1 mouse cellular context compared by ENCODE assay signal in the genomic region with DNA sequence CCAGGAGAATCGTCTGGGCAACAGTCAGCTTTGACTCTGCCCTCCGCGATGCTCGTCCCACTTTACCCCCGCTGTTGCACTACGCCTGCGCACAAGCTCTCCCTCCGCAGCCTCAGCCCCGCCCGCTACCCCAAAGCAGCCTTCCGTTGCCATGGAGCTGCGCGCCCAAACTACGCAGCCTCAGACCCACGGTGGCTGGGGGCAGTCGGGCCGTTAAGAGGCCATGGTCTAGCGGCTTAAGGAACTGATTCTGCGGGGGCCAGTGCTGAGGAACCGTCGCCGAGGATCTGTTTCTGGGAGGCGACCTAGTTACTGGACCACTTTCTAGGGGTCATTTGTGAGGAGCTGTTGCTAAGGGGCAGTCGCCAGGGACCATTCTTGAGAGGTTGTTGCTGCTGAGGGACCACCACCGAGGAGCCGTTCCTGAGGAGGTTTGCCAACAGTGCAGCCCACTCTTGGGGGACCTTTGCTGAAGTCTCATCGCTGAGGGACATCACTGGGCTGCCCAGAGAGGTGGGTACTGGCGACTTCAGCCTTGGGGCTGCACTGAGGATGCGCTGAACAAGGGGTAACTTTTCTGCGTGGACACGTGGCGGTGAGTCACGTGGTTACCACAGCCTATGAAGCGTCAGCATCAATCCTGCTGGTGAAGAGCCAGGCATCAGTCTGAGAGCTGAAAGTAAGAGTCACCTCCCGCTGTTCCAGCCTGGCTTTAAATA.
TF ChIP-seq lines count a peak whose summit lies in the region.

Gene Cfap74 (plus strand): TSS at position 133 of the 719 bp plus-strand sequence.

TF ChIP-seq in CH12.LX, 34 proteins besides CTCF, POLR2A, EP300 and RAD21 (continued from another document):
- no peak for TF ChIP-seq E2F4 (IDR thresholded peaks at IDR 0.05; ENCODE audit: insufficient replicate concordance, low read depth, low read length)
- TF ChIP-seq JUND (conservative IDR thresholded peaks at IDR 0.05; ENCODE audit: low read depth, low read length), result no peak
- TF ChIP-seq RCOR1 (conservative IDR thresholded peaks at IDR 0.05; ENCODE audit: low read depth, low read length), result no peak
- peak; percentile 45; the same call in 1 of the 2 replicates for TF ChIP-seq ELF1 (IDR thresholded peaks at IDR 0.05; ENCODE audit: low read depth, low read length)
- peak; percentile 88 for TF ChIP-seq SIN3A (IDR thresholded peaks at IDR 0.05; ENCODE audit: low read length)
- TF ChIP-seq SMC3 (IDR thresholded peaks at IDR 0.05; ENCODE audit: low read depth, low read length), result no peak
- TF ChIP-seq CHD1 (IDR thresholded peaks at IDR 0.05; ENCODE audit: low read depth, low read length), result no peak
- TF ChIP-seq ETS1 (conservative IDR thresholded peaks at IDR 0.05; ENCODE audit: low read depth, low read length), result no peak
- TF ChIP-seq POLR2AphosphoS2 (IDR thresholded peaks at IDR 0.05; ENCODE audit: low read depth, low read length), result peak; percentile 60; the same call in 1 of the 2 replicates
- TF ChIP-seq UBTF (IDR thresholded peaks at IDR 0.05; ENCODE audit: low read depth, low read length), result no peak
- TF ChIP-seq IRF4 (IDR thresholded peaks at IDR 0.05; ENCODE audit: low read depth, low read length), result peak; percentile 30; the same call in 1 of the 2 replicates
- peak; percentile 55; the same call in 1 of the 2 replicates for TF ChIP-seq TCF12 (IDR thresholded peaks at IDR 0.05; ENCODE audit: low read depth, low read length)
- no peak for TF ChIP-seq MAFK (IDR thresholded peaks at IDR 0.05; ENCODE audit: insufficient replicate concordance, low read length)
- TF ChIP-seq ZMIZ1 (IDR thresholded peaks at IDR 0.05; ENCODE audit: low read depth, low read length), result 0 out of 2 replicates have a peak, but pooled peaks have one; percentile 65
- TF ChIP-seq USF2 (conservative IDR thresholded peaks at IDR 0.05; ENCODE audit: low read depth, low read length), result peak; percentile 99
- TF ChIP-seq USF1 (IDR thresholded peaks at IDR 0.05; ENCODE audit: low read depth, low read length), result peak; percentile 97
- peak; percentile 38 for TF ChIP-seq HCFC1 (IDR thresholded peaks at IDR 0.05; ENCODE audit: low read depth, low read length)
- TF ChIP-seq NRF1 (IDR thresholded peaks at IDR 0.05; ENCODE audit: low read depth, low read length), result peak; percentile 93
- TF ChIP-seq ZC3H11A (IDR thresholded peaks at IDR 0.05; ENCODE audit: low read depth, low read length), result no peak
- peak; percentile 98 for TF ChIP-seq MAZ (IDR thresholded peaks at IDR 0.05; ENCODE audit: low read depth, low read length)
- no peak for TF ChIP-seq ZKSCAN1 (IDR thresholded peaks at IDR 0.05; ENCODE audit: borderline replicate concordance, low read depth, low read length)
